Mouse (Mus musculus) B cell, adult 2 months (primary cell): Measurements from ENCODE around the gene Vmn1r52.
"Not testable (repeated sequence)": the region's sequence is repeated elsewhere in the genome, so short reads cannot be mapped to it uniquely, and the experiment has no call there.

Source experiments
- DNase-seq, 2 experiments: peaks; one replicate each; pipeline ENCODE4 v3.0.0; 2022

Gene Vmn1r52

DNA sequence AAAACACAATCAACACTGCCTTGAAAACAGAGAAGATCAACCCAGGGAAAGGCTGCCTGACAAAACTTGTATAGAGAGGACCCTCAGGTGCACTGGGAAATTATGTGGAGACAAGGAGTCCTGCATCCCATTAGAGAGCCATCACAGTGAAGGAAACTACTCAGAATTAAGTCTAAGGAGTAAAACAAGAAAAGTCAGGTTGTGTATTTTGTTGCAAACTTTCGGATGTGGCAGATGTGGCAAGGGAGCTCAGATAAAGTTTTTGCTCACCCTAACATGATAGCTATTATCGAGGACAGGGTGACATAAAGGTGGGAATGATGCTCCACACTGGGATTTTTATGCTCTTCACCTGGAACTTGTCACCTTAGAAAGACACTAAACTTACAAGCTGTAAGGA lies at the start of gene Vmn1r52:
TSS of gene Vmn1r52 (plus strand) at position 301 of the 400 bp plus-strand sequence.
- DNase-seq: no peak

DNA sequence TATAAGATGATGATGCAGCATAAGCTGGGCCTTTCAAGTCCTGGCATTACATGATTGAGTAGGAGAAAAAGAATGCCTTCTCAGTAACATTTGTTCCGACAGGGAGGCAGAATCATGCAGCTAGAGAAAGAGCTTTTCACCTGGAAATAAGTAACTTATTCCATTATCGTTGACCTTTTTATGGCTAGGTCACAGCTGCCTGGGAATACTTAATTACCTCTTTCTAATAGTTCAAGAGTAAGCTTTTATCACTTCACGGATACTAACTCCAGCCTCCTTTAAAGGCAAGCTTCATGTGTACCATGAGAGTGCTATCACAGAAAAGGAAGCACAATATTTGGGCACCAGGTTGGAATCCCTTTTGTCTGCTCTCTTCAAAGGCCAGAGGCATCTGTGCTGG lies 14.5 kb upstream of the Vmn1r52 start:
- DNase-seq: no peak

DNA sequence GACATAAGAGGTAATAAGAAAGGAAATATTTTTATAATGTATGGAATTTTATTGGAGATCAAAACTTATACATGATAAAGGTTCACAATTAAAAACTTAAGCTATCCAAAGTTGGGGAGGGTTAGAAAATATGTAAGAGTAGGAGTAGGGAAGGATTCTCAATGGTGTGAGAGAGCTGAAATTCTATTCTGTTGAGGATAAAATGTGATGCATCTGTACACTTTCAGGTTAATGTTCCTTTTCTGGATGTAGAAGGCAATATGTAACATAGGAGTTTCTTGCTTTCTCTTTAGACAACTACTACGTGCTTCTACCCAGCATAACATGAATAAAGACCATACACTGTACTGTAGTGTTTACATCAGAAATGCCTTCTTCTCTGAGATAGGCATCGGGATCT lies 27.9 kb downstream of the Vmn1r52 start, which contains the start of gene V1ra8:
TSS of gene V1ra8 (plus strand) at position 301 of the 400 bp plus-strand sequence.
- DNase-seq: not testable (repeated sequence)

DNA sequence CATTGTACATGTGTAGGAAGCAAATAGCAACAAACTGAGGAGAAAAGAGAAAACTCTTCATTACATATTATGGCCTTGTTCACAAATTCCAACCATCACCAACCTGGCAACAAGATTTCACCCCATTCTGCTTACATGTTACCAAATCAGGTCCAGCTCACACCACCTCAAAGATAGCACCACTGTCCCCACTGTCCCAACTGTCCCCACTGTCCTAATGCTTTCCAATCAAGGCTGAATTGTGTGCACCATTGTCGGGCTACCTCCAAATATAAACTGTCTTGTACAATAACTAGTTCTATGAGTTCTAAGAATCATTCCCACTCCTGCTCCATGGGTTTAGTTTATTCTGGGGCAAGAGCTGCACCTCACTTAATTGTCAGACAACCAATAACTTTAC lies 49.7 kb downstream of the Vmn1r52 start, which contains the start of gene Vmn1r53:
TSS of gene Vmn1r53 (minus strand) at position 101 of the 400 bp plus-strand sequence.
- no peak for DNase-seq
